Mouse (Mus musculus): Measurements from ENCODE around the gene Gm10392.

DNA sequence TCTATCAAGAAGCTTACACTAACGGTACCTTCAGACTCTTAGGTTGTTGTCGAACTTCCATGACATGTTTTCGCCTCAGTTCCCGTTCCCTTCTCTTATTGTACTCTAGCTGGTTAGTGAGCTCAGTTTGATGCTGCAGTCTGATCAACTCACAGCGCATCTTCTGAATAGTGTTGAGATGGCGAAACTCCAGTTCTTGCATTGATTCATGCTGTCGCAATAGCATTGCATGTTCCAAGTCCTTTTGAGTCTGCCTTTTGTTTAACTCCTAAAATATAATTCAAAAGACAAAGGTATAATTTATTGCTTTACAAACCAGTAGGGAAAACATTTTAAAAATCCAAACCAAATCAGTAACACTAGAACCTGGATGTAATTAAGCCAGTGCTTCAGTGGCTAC lies 26.3 kb upstream of the Gm10392 start:
- no peak for TF ChIP-seq CTCF (IDR thresholded peaks at IDR 0.05; ENCODE audit: borderline replicate concordance, extremely low read depth, insufficient read depth, insufficient read length)
- TF ChIP-seq POLR2A (IDR thresholded peaks at IDR 0.05; ENCODE audit: borderline replicate concordance, extremely low read depth, insufficient read depth, insufficient read length, poor library complexity, severe bottlenecking) = no peak
